In genomic region chr7:126801057-126801422, GRCm38 (mm10) we compare ENCODE assay signal across 15 mouse cellular contexts. TPM values are rescaled to one million over a fixed set of nuclear protein-coding genes. Genes with fewer than 3 reads are reported as not detected.
DNase-seq lines count a peak whose midpoint lies in the region; ATAC-seq and TF ChIP-seq lines count a peak whose summit lies in the region.
"Had no signal": no experiment of that assay in that cellular context is flagged by ENCODE, and none has a peak within 500 bp of the region (broad histone marks: within the 10 kb centered on the region; RNA-seq: fewer than 3 reads in every experiment).

No protein-coding gene starts in this region.

- H3K27ac ChIP-seq in hindbrain, embryonic 10.5 days = peak overlapping the region; percentile 96
- no peak overlapping the region for H3K27ac ChIP-seq in hindbrain, postnatal 0 days
- 0 out of 2 replicates have a peak overlapping the region, but pooled peaks have one; percentile 1 for H3K27ac ChIP-seq in midbrain, embryonic 12.5 days (replicated peaks)
- H3K27ac ChIP-seq in midbrain, embryonic 13.5 days = no peak overlapping the region
- H3K27ac ChIP-seq in embryonic facial prominence, embryonic 11.5 days (replicated peaks; ENCODE audit: low read depth, low read length) = no peak overlapping the region
- no peak overlapping the region for H3K27ac ChIP-seq in liver, embryonic 13.5 days

- no peak for ATAC-seq in hindbrain, postnatal 0 days
- ATAC-seq in midbrain, embryonic 12.5 days (ENCODE audit: low FRiP score, low read depth) = no peak
- no peak for ATAC-seq in midbrain, embryonic 13.5 days
- no peak for ATAC-seq in embryonic facial prominence, embryonic 11.5 days (replicated peaks; ENCODE audit: insufficient number of reproducible peaks, low FRiP score, low TSS enrichment, low read depth)
- no peak for ATAC-seq in liver, embryonic 13.5 days (ENCODE audit: low read depth)
- ATAC-seq: activated CD4-positive, CD25-positive, alpha-beta regulatory T cell, adult 4 months had no signal

- H3K9ac ChIP-seq in hindbrain, postnatal 0 days (replicated peaks; ENCODE audit: low read length) = no peak overlapping the region; the same call in 1 of the 2 replicates
- H3K9ac ChIP-seq in midbrain, embryonic 12.5 days (replicated peaks) = peak overlapping the region; percentile 79; the same call in 1 of the 2 replicates
- no peak overlapping the region for H3K9ac ChIP-seq in midbrain, embryonic 13.5 days (replicated peaks)
- peak overlapping the region; percentile 25 for H3K9ac ChIP-seq in embryonic facial prominence, embryonic 11.5 days (replicated peaks; ENCODE audit: low read length)
- no peak overlapping the region for H3K9ac ChIP-seq in liver, embryonic 13.5 days

- no peaks in the 10 kb centered on the region for H3K27me3 ChIP-seq in hindbrain, embryonic 10.5 days (ENCODE audit: insufficient read depth, poor library complexity, severe bottlenecking)
- H3K27me3 ChIP-seq in hindbrain, postnatal 0 days (ENCODE audit: insufficient read depth, low read length) = no peaks in the 10 kb centered on the region
- H3K27me3 ChIP-seq in midbrain, embryonic 12.5 days = no peaks in the 10 kb centered on the region
- no peaks in the 10 kb centered on the region for H3K27me3 ChIP-seq in midbrain, embryonic 13.5 days
- no peaks in the 10 kb centered on the region for H3K27me3 ChIP-seq in embryonic facial prominence, embryonic 11.5 days (ENCODE audit: control insufficient read depth, insufficient read depth, low read length)
- H3K27me3 ChIP-seq in liver, embryonic 13.5 days = no peaks in the 10 kb centered on the region
- H3K27me3 ChIP-seq: hindbrain, embryonic 15.5 days had no signal

- peaks cover 43% of the 10 kb centered on the region for H3K4me1 ChIP-seq in hindbrain, embryonic 10.5 days (replicated peaks)
- peaks cover 5% of the 10 kb centered on the region for H3K4me1 ChIP-seq in hindbrain, postnatal 0 days (ENCODE audit: insufficient read depth, low read length)
- peaks cover 37% of the 10 kb centered on the region for H3K4me1 ChIP-seq in midbrain, embryonic 12.5 days
- H3K4me1 ChIP-seq in midbrain, embryonic 13.5 days (replicated peaks) = peaks cover 36% of the 10 kb centered on the region
- H3K4me1 ChIP-seq in embryonic facial prominence, embryonic 11.5 days (ENCODE audit: control insufficient read depth, insufficient read depth, low read length) = peaks cover 3% of the 10 kb centered on the region
- H3K4me1 ChIP-seq in liver, embryonic 13.5 days (replicated peaks) = peaks cover 68% of the 10 kb centered on the region

- 94% methylated on average over 16 of the region's 16 CpGs for WGBS in hindbrain, embryonic 10.5 days
- WGBS in hindbrain, postnatal 0 days = 98% methylated on average over 16 of the region's 16 CpGs
- WGBS in midbrain, embryonic 12.5 days = 95% methylated on average over 16 of the region's 16 CpGs
- WGBS in midbrain, embryonic 13.5 days = 96% methylated on average over 16 of the region's 16 CpGs
- WGBS in embryonic facial prominence, embryonic 11.5 days = 95% methylated on average over 16 of the region's 16 CpGs
- 93% methylated on average over 16 of the region's 16 CpGs for WGBS in liver, embryonic 13.5 days (ENCODE audit: insufficient replicate concordance)

- no peak overlapping the region for H3K4me2 ChIP-seq in hindbrain, postnatal 0 days (ENCODE audit: low read depth, low read length)
- no peak overlapping the region for H3K4me2 ChIP-seq in midbrain, embryonic 12.5 days (replicated peaks)
- H3K4me2 ChIP-seq in midbrain, embryonic 13.5 days (replicated peaks) = no peak overlapping the region
- H3K4me2 ChIP-seq in embryonic facial prominence, embryonic 11.5 days (ENCODE audit: low read depth, low read length) = no peak overlapping the region
- peak overlapping the region; percentile 95; the same call in 1 of the 2 replicates for H3K4me2 ChIP-seq in liver, embryonic 13.5 days

- H3K4me3 ChIP-seq in hindbrain, embryonic 10.5 days = peak overlapping the region; percentile 84; the same call in 1 of the 2 replicates
- H3K4me3 ChIP-seq in hindbrain, postnatal 0 days (ENCODE audit: low read length) = no peak overlapping the region
- no peak overlapping the region for H3K4me3 ChIP-seq in midbrain, embryonic 12.5 days
- H3K4me3 ChIP-seq in midbrain, embryonic 13.5 days (replicated peaks) = no peak overlapping the region
- H3K4me3 ChIP-seq in embryonic facial prominence, embryonic 11.5 days (ENCODE audit: low read depth, low read length) = no peak overlapping the region
- no peak overlapping the region for H3K4me3 ChIP-seq in liver, embryonic 13.5 days (replicated peaks)

- peaks cover 72% of the 10 kb centered on the region for H3K36me3 ChIP-seq in hindbrain, embryonic 10.5 days
- peaks cover 13% of the 10 kb centered on the region for H3K36me3 ChIP-seq in hindbrain, postnatal 0 days (ENCODE audit: insufficient read depth, low read length)
- peaks cover 38% of the 10 kb centered on the region for H3K36me3 ChIP-seq in midbrain, embryonic 12.5 days
- H3K36me3 ChIP-seq in midbrain, embryonic 13.5 days = peaks cover 20% of the 10 kb centered on the region
- H3K36me3 ChIP-seq in embryonic facial prominence, embryonic 11.5 days (replicated peaks; ENCODE audit: control insufficient read depth, insufficient read depth, low read depth, low read length) = peaks cover 6% of the 10 kb centered on the region
- H3K36me3 ChIP-seq in liver, embryonic 13.5 days = peaks cover 16% of the 10 kb centered on the region

- no peaks in the 10 kb centered on the region for H3K9me3 ChIP-seq in hindbrain, embryonic 10.5 days
- no peaks in the 10 kb centered on the region for H3K9me3 ChIP-seq in hindbrain, postnatal 0 days (ENCODE audit: low read length)
- H3K9me3 ChIP-seq in midbrain, embryonic 12.5 days = no peaks in the 10 kb centered on the region
- no peaks in the 10 kb centered on the region for H3K9me3 ChIP-seq in midbrain, embryonic 13.5 days
- H3K9me3 ChIP-seq in embryonic facial prominence, embryonic 11.5 days (replicated peaks; ENCODE audit: control insufficient read depth, low read length) = no peaks in the 10 kb centered on the region
- no peaks in the 10 kb centered on the region for H3K9me3 ChIP-seq in liver, embryonic 13.5 days (replicated peaks)
- H3K9me3 ChIP-seq: hindbrain, embryonic 15.5 days had no signal

- no peak for TF ChIP-seq CTCF in hindbrain, postnatal 0 days (IDR thresholded peaks at IDR 0.05; ENCODE audit: low read depth)

- no peak for DNase-seq in hindbrain, embryonic 10.5 days (ENCODE audit: low spot score)
- no peak for DNase-seq in hindbrain, postnatal 0 days (ENCODE audit: low spot score)
- no peak for DNase-seq in embryonic facial prominence, embryonic 11.5 days (ENCODE audit: low spot score)
- no peak for DNase-seq in liver, embryonic 13.5 days
- no peak for DNase-seq in frontal cortex, postnatal 10 days (ENCODE audit: low spot score in 2 of 2)
- DNase-seq: gastrocnemius, postnatal 14 days; kidney, postnatal 36 days; lung, embryonic 14.5 days had no signal

RNA-seq across cellular contexts. Expression of gene Fam57b, which starts 3.6 kb away (rescaled TPM):
- polyA plus RNA-seq in hindbrain, embryonic 10.5 days (2016; fragmentation: Nextera tagmentation; extraction: Ambion mirVana) = 4.7 and 12.7 TPM in 2 replicates
- total RNA-seq in hindbrain, postnatal 0 days (2014; rRNA removed) = 40.1 and 44.8 TPM in 2 replicates
- polyA plus RNA-seq in hindbrain, postnatal 0 days (2015; fragmentation: Nextera tagmentation; extraction: Ambion mirVana) = 40.7 and 44.3 TPM in 2 replicates
- polyA plus RNA-seq in midbrain, embryonic 12.5 days (2016; fragmentation: Nextera tagmentation; extraction: Ambion mirVana) = 19.3 and 20.0 TPM in 2 replicates
- polyA plus RNA-seq in midbrain, embryonic 13.5 days (2015; fragmentation: Nextera tagmentation; extraction: Ambion mirVana) = 48.3 and 52.6 TPM in 2 replicates
- 2.4 and 2.5 TPM in 2 replicates for polyA plus RNA-seq in embryonic facial prominence, embryonic 11.5 days (2014; fragmentation: Nextera tagmentation; extraction: Ambion mirVana)
- polyA plus RNA-seq in liver, embryonic 13.5 days (2015; fragmentation: Nextera tagmentation; extraction: Ambion mirVana) = 0.10 and 0.13 TPM in 2 replicates
- polyA plus RNA-seq: activated CD4-positive, CD25-positive, alpha-beta regulatory T cell, adult 4 months; erythroblast, embryonic 14.5 days had no signal

RNA-seq across cellular contexts. Expression of gene Ppp4c, which starts 8.7 kb away (rescaled TPM):
- polyA plus RNA-seq in hindbrain, embryonic 10.5 days (2016; fragmentation: Nextera tagmentation; extraction: Ambion mirVana) = 391 and 411 TPM in 2 replicates
- 126 and 199 TPM in 2 replicates for total RNA-seq in hindbrain, postnatal 0 days (2014; rRNA removed)
- 142 and 143 TPM in 2 replicates for polyA plus RNA-seq in hindbrain, postnatal 0 days (2015; fragmentation: Nextera tagmentation; extraction: Ambion mirVana)
- 315 and 323 TPM in 2 replicates for polyA plus RNA-seq in midbrain, embryonic 12.5 days (2016; fragmentation: Nextera tagmentation; extraction: Ambion mirVana)
- polyA plus RNA-seq in midbrain, embryonic 13.5 days (2015; fragmentation: Nextera tagmentation; extraction: Ambion mirVana) = 224 and 241 TPM in 2 replicates
- polyA plus RNA-seq in embryonic facial prominence, embryonic 11.5 days (2014; fragmentation: Nextera tagmentation; extraction: Ambion mirVana) = 374 and 401 TPM in 2 replicates
- polyA plus RNA-seq in liver, embryonic 13.5 days (2015; fragmentation: Nextera tagmentation; extraction: Ambion mirVana) = 133 and 141 TPM in 2 replicates

RNA-seq across cellular contexts. Expression of gene Tbx6, which starts 19.8 kb away (rescaled TPM):
- polyA plus RNA-seq in hindbrain, embryonic 10.5 days (2016; fragmentation: Nextera tagmentation; extraction: Ambion mirVana) = 0.22 and 0.47 TPM in 2 replicates
- 0.16 and 2.1 TPM in 2 replicates for total RNA-seq in hindbrain, postnatal 0 days (2014; rRNA removed)
- polyA plus RNA-seq in hindbrain, postnatal 0 days (2015; fragmentation: Nextera tagmentation; extraction: Ambion mirVana) = 0.26 and 0.29 TPM in 2 replicates
- 0.64 and 0.65 TPM in 2 replicates for polyA plus RNA-seq in midbrain, embryonic 12.5 days (2016; fragmentation: Nextera tagmentation; extraction: Ambion mirVana)
- 0.36 and 0.49 TPM in 2 replicates for polyA plus RNA-seq in midbrain, embryonic 13.5 days (2015; fragmentation: Nextera tagmentation; extraction: Ambion mirVana)
- polyA plus RNA-seq in embryonic facial prominence, embryonic 11.5 days (2014; fragmentation: Nextera tagmentation; extraction: Ambion mirVana) = 0.18 and 0.27 TPM in 2 replicates
- 0.35 and 0.45 TPM in 2 replicates for polyA plus RNA-seq in liver, embryonic 13.5 days (2015; fragmentation: Nextera tagmentation; extraction: Ambion mirVana)
- polyA plus RNA-seq: lung, embryonic 14.5 days had no signal

RNA-seq across cellular contexts. Expression of gene Ypel3, which starts 24.3 kb away (rescaled TPM):
- polyA plus RNA-seq in hindbrain, embryonic 10.5 days (2016; fragmentation: Nextera tagmentation; extraction: Ambion mirVana) = 51.3 and 89.7 TPM in 2 replicates
- 163 and 240 TPM in 2 replicates for total RNA-seq in hindbrain, postnatal 0 days (2014; rRNA removed)
- polyA plus RNA-seq in hindbrain, postnatal 0 days (2015; fragmentation: Nextera tagmentation; extraction: Ambion mirVana) = 239 and 242 TPM in 2 replicates
- 125 and 126 TPM in 2 replicates for polyA plus RNA-seq in midbrain, embryonic 12.5 days (2016; fragmentation: Nextera tagmentation; extraction: Ambion mirVana)
- polyA plus RNA-seq in midbrain, embryonic 13.5 days (2015; fragmentation: Nextera tagmentation; extraction: Ambion mirVana) = 163 and 180 TPM in 2 replicates
- polyA plus RNA-seq in embryonic facial prominence, embryonic 11.5 days (2014; fragmentation: Nextera tagmentation; extraction: Ambion mirVana) = 89.1 and 109 TPM in 2 replicates
- polyA plus RNA-seq in liver, embryonic 13.5 days (2015; fragmentation: Nextera tagmentation; extraction: Ambion mirVana) = 68.4 and 77.3 TPM in 2 replicates

RNA-seq across cellular contexts. Expression of gene 4930451I11Rik, which starts 30.4 kb away (rescaled TPM):
- polyA plus RNA-seq in hindbrain, embryonic 10.5 days (2016; fragmentation: Nextera tagmentation; extraction: Ambion mirVana) = not detected in 2 replicates
- total RNA-seq in hindbrain, postnatal 0 days (2014; rRNA removed) = not detected in 2 replicates
- polyA plus RNA-seq in hindbrain, postnatal 0 days (2015; fragmentation: Nextera tagmentation; extraction: Ambion mirVana) = 0.54 TPM in 1 of 2 replicates, not detected in the other
- polyA plus RNA-seq in midbrain, embryonic 12.5 days (2016; fragmentation: Nextera tagmentation; extraction: Ambion mirVana) = not detected in 2 replicates
- not detected in 2 replicates for polyA plus RNA-seq in midbrain, embryonic 13.5 days (2015; fragmentation: Nextera tagmentation; extraction: Ambion mirVana)
- polyA plus RNA-seq in embryonic facial prominence, embryonic 11.5 days (2014; fragmentation: Nextera tagmentation; extraction: Ambion mirVana) = not detected in 2 replicates
- not detected in 2 replicates for polyA plus RNA-seq in liver, embryonic 13.5 days (2015; fragmentation: Nextera tagmentation; extraction: Ambion mirVana)
- total RNA-seq: gastrocnemius, postnatal 14 days had no signal
- polyA plus RNA-seq: activated CD4-positive, CD25-positive, alpha-beta regulatory T cell, adult 4 months; brain, embryonic 14.5 days; erythroblast, embryonic 14.5 days; lung, embryonic 14.5 days; neural tube, embryonic 11.5 days had no signal

Comparison
In these comparisons a context has a peak if more than half of its experiments do, and no peak if none do; other contexts are left out.
1. H3K27ac ChIP-seq: peak in hindbrain, embryonic 10.5 days (single experiment) and midbrain, embryonic 12.5 days (single experiment); none in hindbrain, postnatal 0 days (single experiment), midbrain, embryonic 13.5 days (single experiment), embryonic facial prominence, embryonic 11.5 days (single experiment) and liver, embryonic 13.5 days (single experiment).
2. H3K9ac ChIP-seq: peak in midbrain, embryonic 12.5 days (single experiment) and embryonic facial prominence, embryonic 11.5 days (single experiment); none in hindbrain, postnatal 0 days (single experiment), midbrain, embryonic 13.5 days (single experiment) and liver, embryonic 13.5 days (single experiment).